Mouse (Mus musculus): Measurements from ENCODE around the gene Rnf103. TPM values are rescaled to one million over a fixed set of nuclear protein-coding genes. Genes with fewer than 3 reads are reported as not detected.
"Not testable (repeated sequence)": the region's sequence is repeated elsewhere in the genome, so short reads cannot be mapped to it uniquely, and the experiment has no call there.

Rnf103 gene
- polyA plus RNA-seq, 1 experiment from 2014 or later, result 13.7 TPM

DNA sequence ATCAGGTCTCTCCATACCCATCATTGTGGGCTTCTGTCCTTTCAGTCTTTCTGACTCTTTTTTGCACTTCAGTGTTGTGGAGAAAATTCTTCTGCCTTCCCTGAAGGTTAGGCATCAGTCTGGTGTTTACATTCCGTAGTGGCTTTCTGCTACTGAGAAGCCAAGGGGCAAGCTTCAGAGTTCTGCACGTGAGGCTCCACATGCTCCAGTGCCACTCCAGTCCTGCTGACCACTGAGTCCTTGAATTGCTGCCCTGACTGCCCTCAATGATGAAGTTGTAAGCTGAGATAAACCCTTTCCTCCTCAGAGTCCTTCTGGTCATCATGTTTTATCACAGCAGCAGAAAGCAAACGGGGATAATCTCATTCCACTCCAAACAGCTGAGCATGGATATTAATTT is 24.4 kb upstream of the Rnf103 start:
- Histone ChIP-seq H3K36me3 (ENCODE audit: control insufficient read depth, insufficient read depth, low read length) (no peaks in the 10 kb centered on the region), H3K9ac (ENCODE audit: low read length) (no peak overlapping the region), H3K9me3 (ENCODE audit: control insufficient read depth, low read length) (no peaks in the 10 kb centered on the region), H3K27me3 (ENCODE audit: control insufficient read depth, insufficient read depth, low read length) (no peaks in the 10 kb centered on the region), H3K27ac (replicated peaks; ENCODE audit: low read depth, low read length) (no peak overlapping the region), H3K4me3 (ENCODE audit: low read depth, low read length) (no peak overlapping the region), H3K4me1 (ENCODE audit: control insufficient read depth, insufficient read depth, low read length) (no peaks in the 10 kb centered on the region), H3K4me2 (ENCODE audit: low read depth, severe bottlenecking) (no peak overlapping the region)
- 58% methylated on average over 3 of the region's 3 CpGs for WGBS
- DNase-seq (ENCODE audit: low spot score) (no peak), ATAC-seq (ENCODE audit: insufficient number of reproducible peaks, low FRiP score, low TSS enrichment, low read depth) (no peak)

DNA sequence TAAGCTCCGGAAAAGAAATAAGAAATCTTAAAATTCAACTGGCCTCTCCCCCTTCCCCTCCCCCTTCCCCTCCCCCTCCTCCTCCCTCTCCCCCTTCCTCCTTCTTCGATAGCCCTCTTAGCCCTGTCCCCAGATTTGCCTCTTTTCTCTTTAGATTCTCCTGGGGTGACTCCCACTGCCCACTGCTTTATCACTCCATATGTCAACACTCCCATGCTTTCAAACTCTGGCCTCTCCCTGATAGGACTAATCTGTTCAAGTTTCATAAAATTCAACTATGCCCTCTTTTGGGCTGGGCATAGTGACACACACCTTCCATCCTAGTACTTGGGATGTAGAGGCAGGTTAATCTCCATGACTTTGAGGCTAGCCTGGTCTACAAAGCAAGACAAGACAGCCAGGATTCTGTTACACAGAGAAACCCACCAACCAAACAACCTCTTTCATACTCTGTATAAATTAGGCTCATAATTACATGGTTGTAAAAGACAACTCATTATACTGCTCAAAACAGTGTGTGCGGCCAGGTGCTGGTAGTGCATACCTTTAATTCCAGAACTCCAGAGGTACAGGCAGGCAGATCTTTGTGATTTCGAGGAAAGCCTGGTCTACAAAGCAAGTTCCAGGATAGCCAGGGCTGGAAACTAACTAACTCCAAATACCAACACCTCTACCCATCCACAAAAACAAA is 21.7 kb upstream of the Rnf103 start:
- H3K36me3 ChIP-seq (ENCODE audit: control insufficient read depth, insufficient read depth, low read length), result no peaks in the 10 kb centered on the region
- H3K27ac ChIP-seq (replicated peaks; ENCODE audit: low read depth, low read length), result no peak overlapping the region
- H3K4me1 ChIP-seq (ENCODE audit: control insufficient read depth, insufficient read depth, low read length), result no peaks in the 10 kb centered on the region
- no peak overlapping the region for H3K4me3 ChIP-seq (ENCODE audit: low read depth, low read length)
- H3K27me3 ChIP-seq (ENCODE audit: control insufficient read depth, insufficient read depth, low read length), result no peaks in the 10 kb centered on the region
- ATAC-seq (ENCODE audit: insufficient number of reproducible peaks, low FRiP score, low TSS enrichment, low read depth), result no peak
- no peak overlapping the region for H3K9ac ChIP-seq (ENCODE audit: low read length)
- DNase-seq (ENCODE audit: low spot score), result no peak
- WGBS, result 81% methylated on average over 4 of the region's 4 CpGs
- H3K9me3 ChIP-seq (ENCODE audit: control insufficient read depth, low read length), result no peaks in the 10 kb centered on the region
- H3K4me2 ChIP-seq (ENCODE audit: low read depth, severe bottlenecking), result no peak overlapping the region

DNA sequence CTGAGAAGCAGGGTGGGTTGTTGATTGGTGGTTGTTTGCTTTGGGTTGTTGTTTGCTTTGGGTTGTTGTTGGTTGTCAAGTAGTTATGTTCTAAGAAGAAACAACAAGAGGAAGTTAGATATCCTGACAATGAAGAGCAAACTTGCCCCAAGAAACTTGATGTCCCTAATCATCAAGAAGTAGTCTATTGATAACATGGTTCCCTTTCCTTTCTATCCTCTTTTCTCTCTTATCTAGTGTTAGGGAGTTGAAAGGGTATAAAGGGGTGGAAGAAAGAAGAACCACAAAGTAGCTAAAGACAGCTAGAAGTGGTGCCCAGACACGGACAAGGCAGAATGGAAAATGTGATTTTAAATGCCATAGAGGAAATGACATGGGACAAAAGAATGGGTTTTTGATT is 20.9 kb upstream of the Rnf103 start:
- ATAC-seq (ENCODE audit: insufficient number of reproducible peaks, low FRiP score, low TSS enrichment, low read depth) (no peak), DNase-seq (ENCODE audit: low spot score) (no peak)
- Histone ChIP-seq H3K9me3 (ENCODE audit: control insufficient read depth, low read length) (no peaks in the 10 kb centered on the region), H3K36me3 (ENCODE audit: control insufficient read depth, insufficient read depth, low read length) (no peaks in the 10 kb centered on the region), H3K4me2 (ENCODE audit: low read depth, severe bottlenecking) (no peak overlapping the region), H3K9ac (ENCODE audit: low read length) (no peak overlapping the region), H3K4me1 (ENCODE audit: control insufficient read depth, insufficient read depth, low read length) (no peaks in the 10 kb centered on the region), H3K27me3 (ENCODE audit: control insufficient read depth, insufficient read depth, low read length) (no peaks in the 10 kb centered on the region), H3K27ac (replicated peaks; ENCODE audit: low read depth, low read length) (no peak overlapping the region), H3K4me3 (ENCODE audit: low read depth, low read length) (no peak overlapping the region)
- 94% methylated on average over 1 of the region's 1 CpGs for WGBS

DNA sequence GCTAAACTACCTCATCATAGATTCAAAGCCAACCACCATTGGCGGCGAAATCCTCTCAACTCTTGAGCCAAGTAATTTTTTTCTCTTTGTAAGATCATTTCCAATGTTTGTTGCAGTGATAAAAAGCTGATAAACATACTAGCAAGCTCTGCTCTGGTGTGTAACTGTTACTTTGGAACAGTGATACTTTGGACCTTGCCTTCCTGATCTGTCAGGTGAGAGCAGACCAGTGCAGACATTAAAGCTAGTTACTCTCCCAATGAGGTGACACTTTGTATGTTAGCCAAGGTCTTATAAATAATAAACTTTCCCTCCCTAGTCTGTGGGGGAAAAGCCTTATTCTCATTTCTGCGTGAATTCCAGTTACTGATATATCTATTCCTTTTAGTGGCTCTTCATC is 18.1 kb upstream of the Rnf103 start:
- no peaks in the 10 kb centered on the region for H3K36me3 ChIP-seq (ENCODE audit: control insufficient read depth, insufficient read depth, low read length)
- no peak for DNase-seq (ENCODE audit: low spot score)
- H3K9me3 ChIP-seq (ENCODE audit: control insufficient read depth, low read length), result no peaks in the 10 kb centered on the region
- H3K9ac ChIP-seq (ENCODE audit: low read length), result no peak overlapping the region
- no peak for ATAC-seq (ENCODE audit: insufficient number of reproducible peaks, low FRiP score, low TSS enrichment, low read depth)
- no peaks in the 10 kb centered on the region for H3K4me1 ChIP-seq (ENCODE audit: control insufficient read depth, insufficient read depth, low read length)
- 93% methylated on average over 3 of the region's 3 CpGs for WGBS
- no peaks in the 10 kb centered on the region for H3K27me3 ChIP-seq (ENCODE audit: control insufficient read depth, insufficient read depth, low read length)
- no peak overlapping the region for H3K4me3 ChIP-seq (ENCODE audit: low read depth, low read length)
- no peak overlapping the region for H3K27ac ChIP-seq (replicated peaks; ENCODE audit: low read depth, low read length)
- H3K4me2 ChIP-seq (ENCODE audit: low read depth, severe bottlenecking), result no peak overlapping the region

DNA sequence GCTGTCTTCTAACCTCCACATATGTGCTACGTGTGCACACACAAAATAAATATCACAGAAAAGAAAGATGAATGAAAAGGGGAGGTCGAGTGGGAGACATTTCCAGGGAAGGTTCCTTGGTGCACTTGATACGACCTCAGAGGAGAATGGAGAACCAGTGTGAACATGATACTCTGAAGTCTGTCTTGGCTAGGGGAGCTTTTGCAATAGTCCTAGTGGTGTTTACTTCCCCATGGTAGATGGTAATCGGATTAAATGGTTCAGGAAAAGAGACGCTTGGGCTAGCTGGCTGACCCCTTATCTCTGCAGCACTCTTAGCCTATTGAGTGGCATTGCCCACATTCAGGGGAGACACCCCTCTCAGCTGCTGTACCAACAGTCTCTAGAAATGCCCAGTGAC is 16.9 kb upstream of the Rnf103 start:
- Histone ChIP-seq H3K27me3 (ENCODE audit: control insufficient read depth, insufficient read depth, low read length) (no peaks in the 10 kb centered on the region), H3K4me1 (ENCODE audit: control insufficient read depth, insufficient read depth, low read length) (no peaks in the 10 kb centered on the region), H3K4me2 (ENCODE audit: low read depth, severe bottlenecking) (no peak overlapping the region), H3K27ac (replicated peaks; ENCODE audit: low read depth, low read length) (no peak overlapping the region), H3K4me3 (ENCODE audit: low read depth, low read length) (no peak overlapping the region), H3K9me3 (ENCODE audit: control insufficient read depth, low read length) (no peaks in the 10 kb centered on the region), H3K9ac (ENCODE audit: low read length) (no peak overlapping the region), H3K36me3 (ENCODE audit: control insufficient read depth, insufficient read depth, low read length) (no peaks in the 10 kb centered on the region)
- ATAC-seq (ENCODE audit: insufficient number of reproducible peaks, low FRiP score, low TSS enrichment, low read depth), result no peak
- 86% methylated on average over 5 of the region's 5 CpGs for WGBS
- DNase-seq (ENCODE audit: low spot score), result no peak

DNA sequence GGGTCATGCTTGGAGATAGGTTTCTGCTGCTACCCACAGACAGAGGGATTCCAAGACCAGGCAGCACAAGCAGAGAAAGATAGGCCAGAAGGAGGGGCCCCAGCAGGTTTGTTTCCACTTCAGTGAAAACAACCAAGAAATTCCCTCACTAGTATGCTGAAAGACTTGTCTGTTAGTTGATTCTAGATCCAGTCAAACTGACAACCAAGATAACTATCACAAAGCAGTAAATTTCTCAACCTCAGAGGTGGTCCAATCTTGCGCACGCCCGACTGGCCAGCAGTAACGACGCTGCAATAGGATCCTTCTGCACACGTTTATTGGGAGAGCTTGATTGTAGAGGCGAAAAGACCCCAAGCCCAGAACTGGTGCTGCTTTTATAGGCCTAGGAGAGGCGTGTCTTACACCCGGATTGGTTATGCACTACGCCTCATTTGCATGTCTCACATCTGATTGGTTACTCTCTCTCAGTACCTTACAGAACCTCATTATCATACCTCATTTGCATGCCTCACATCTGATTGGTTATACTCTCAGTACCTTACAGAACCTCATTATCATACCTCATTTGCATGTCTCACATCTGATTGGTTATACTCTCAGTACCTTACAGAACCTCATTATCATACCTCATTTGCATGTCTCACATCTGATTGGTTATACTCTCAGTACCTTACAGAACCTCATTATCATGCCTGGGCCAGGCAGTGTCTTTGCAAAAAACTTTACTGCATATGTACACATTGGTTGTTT is 14.7 kb upstream of the Rnf103 start:
- not testable (repeated sequence) for DNase-seq (ENCODE audit: low spot score); H3K9ac ChIP-seq (ENCODE audit: low read length); H3K9me3 ChIP-seq (ENCODE audit: control insufficient read depth, low read length); H3K4me2 ChIP-seq (ENCODE audit: low read depth, severe bottlenecking); H3K4me1 ChIP-seq (ENCODE audit: control insufficient read depth, insufficient read depth, low read length); ATAC-seq (ENCODE audit: insufficient number of reproducible peaks, low FRiP score, low TSS enrichment, low read depth); H3K4me3 ChIP-seq (ENCODE audit: low read depth, low read length); H3K36me3 ChIP-seq (ENCODE audit: control insufficient read depth, insufficient read depth, low read length); H3K27me3 ChIP-seq (ENCODE audit: control insufficient read depth, insufficient read depth, low read length); H3K27ac ChIP-seq (replicated peaks; ENCODE audit: low read depth, low read length)
- 88% methylated on average over 10 of the region's 10 CpGs for WGBS

DNA sequence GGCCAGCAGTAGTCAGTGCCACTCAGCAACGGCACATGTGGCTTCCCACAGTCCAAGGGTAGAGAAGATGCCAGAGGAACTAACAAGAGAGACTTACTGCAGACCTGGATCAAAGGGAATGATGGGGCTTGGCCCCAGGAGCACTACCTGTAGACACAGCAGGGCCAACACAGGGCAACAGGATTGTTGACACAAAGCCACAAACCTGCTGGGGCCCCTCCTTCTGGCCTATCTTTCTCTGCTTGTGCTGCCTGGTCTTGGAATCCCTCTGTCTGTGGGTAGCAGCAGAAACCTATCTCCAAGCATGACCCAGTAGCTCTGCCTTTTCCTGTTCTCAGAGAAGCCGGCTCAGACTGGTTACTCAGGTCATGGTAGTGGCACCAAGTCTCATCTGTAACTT is 14.1 kb upstream of the Rnf103 start:
- H3K4me3 ChIP-seq (ENCODE audit: low read depth, low read length); H3K9me3 ChIP-seq (ENCODE audit: control insufficient read depth, low read length); H3K27ac ChIP-seq (replicated peaks; ENCODE audit: low read depth, low read length); H3K9ac ChIP-seq (ENCODE audit: low read length); H3K4me2 ChIP-seq (ENCODE audit: low read depth, severe bottlenecking); H3K27me3 ChIP-seq (ENCODE audit: control insufficient read depth, insufficient read depth, low read length); ATAC-seq (ENCODE audit: insufficient number of reproducible peaks, low FRiP score, low TSS enrichment, low read depth); H3K4me1 ChIP-seq (ENCODE audit: control insufficient read depth, insufficient read depth, low read length); H3K36me3 ChIP-seq (ENCODE audit: control insufficient read depth, insufficient read depth, low read length); DNase-seq (ENCODE audit: low spot score): not testable (repeated sequence)
- WGBS, result 90% methylated on average over 2 of the region's 2 CpGs

DNA sequence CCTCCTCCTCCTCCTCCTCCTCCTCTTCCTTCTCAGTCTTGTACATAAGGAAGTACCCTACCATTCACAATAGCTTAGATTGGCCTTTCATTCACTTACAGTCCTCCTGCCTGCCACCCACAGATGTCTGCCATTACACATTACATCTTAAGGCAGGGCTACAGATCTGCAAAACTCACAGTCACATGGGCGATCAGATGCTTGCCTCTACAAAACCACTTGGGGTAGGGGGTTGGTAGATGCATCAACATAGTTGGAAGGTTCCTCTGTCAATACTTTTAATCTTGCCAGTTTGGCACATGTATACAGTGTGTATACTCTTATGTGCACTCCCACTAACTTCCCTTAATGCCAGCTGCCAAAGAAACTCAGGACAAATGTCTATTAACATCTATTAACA is 13.6 kb upstream of the Rnf103 start:
- no peak for ATAC-seq (ENCODE audit: insufficient number of reproducible peaks, low FRiP score, low TSS enrichment, low read depth)

More for the DNA sequence above, 13.6 kb upstream of the Rnf103 start:
- Histone ChIP-seq H3K4me2 (ENCODE audit: low read depth, severe bottlenecking) (no peak overlapping the region), H3K27ac (replicated peaks; ENCODE audit: low read depth, low read length) (no peak overlapping the region), H3K27me3 (ENCODE audit: control insufficient read depth, insufficient read depth, low read length) (no peaks in the 10 kb centered on the region), H3K4me3 (ENCODE audit: low read depth, low read length) (no peak overlapping the region), H3K4me1 (ENCODE audit: control insufficient read depth, insufficient read depth, low read length) (no peaks in the 10 kb centered on the region), H3K36me3 (ENCODE audit: control insufficient read depth, insufficient read depth, low read length) (no peaks in the 10 kb centered on the region), H3K9ac (ENCODE audit: low read length) (no peak overlapping the region), H3K9me3 (ENCODE audit: control insufficient read depth, low read length) (no peaks in the 10 kb centered on the region)
- whole genome bisulfite sequencing, result 96% methylated on average over 1 of the region's 1 CpGs
- no peak for DNase-seq (ENCODE audit: low spot score)

All from limb, embryonic 11.5 days (tissue).